Mouse (Mus musculus) neural tube, embryonic 15.5 days (tissue): ENCODE measurements around the gene Rdh12. TPM values are rescaled to one million over a fixed set of nuclear protein-coding genes. Genes with fewer than 3 reads are reported as not detected.

Experiments used
- ATAC-seq: fragments of 200-750 bp; cut with Nextera tagmentation; 2 replicates; pipeline ENCODE4 v1.8.0; 2017; ENCODE audit warnings: mild to moderate bottlenecking, moderate TSS enrichment, moderate library complexity; ENCODE audit not compliant: low FRiP score
- H3K27ac ChIP-seq: fragments of 300-500 bp; sonication (generic); replicated peaks from 2 replicates; pipeline ENCODE4 v1.5.1; 2015; ENCODE audit warnings: mild to moderate bottlenecking, inconsistent platforms
- H3K27me3 ChIP-seq: fragments of 300-500 bp; sonication (generic); replicated peaks from 2 replicates; pipeline ENCODE4 v1.6.1; 2015; ENCODE audit warnings: inconsistent platforms
- H3K36me3 ChIP-seq: fragments of 300-500 bp; sonication (generic); 2 replicates; pipeline ENCODE4 v1.6.1; 2015; ENCODE audit warnings: inconsistent platforms
- H3K4me1 ChIP-seq: fragments of 300-500 bp; sonication (generic); 2 replicates; pipeline ENCODE4 v1.6.1; 2015; ENCODE audit warnings: inconsistent platforms
- H3K4me2 ChIP-seq: fragments of 300-500 bp; sonication (generic); 2 replicates; pipeline ENCODE4 v1.6.1; 2015; ENCODE audit warnings: inconsistent platforms, mild to moderate bottlenecking, moderate library complexity
- H3K4me3 ChIP-seq: fragments of 300-500 bp; sonication (generic); replicated peaks from 2 replicates; pipeline ENCODE4 v1.5.1; 2015; ENCODE audit warnings: mild to moderate bottlenecking, inconsistent platforms
- H3K9ac ChIP-seq: fragments of 300-500 bp; sonication (generic); replicated peaks from 2 replicates; pipeline ENCODE4 v1.6.1; 2015; ENCODE audit warnings: mild to moderate bottlenecking, inconsistent platforms
- H3K9me3 ChIP-seq: fragments of 300-500 bp; sonication (generic); replicated peaks from 2 replicates; pipeline ENCODE4 v1.6.1; 2016; ENCODE audit warnings: inconsistent platforms
- WGBS: fragments of 180-500 bp; shearing (Covaris S2); methylation state at CpG from one replicate; pipeline ENCODE4 v1.1.7; 2015; ENCODE audit warnings: mixed read lengths; 5-methylcytosine and 5-hydroxymethylcytosine counted together
- polyA plus RNA-seq: library from polyadenylated mRNA; unstranded; fragments of >200 nt; fragmentation: Nextera tagmentation; extraction: Ambion mirVana; gene quantifications from 2 replicates; pipeline ENCODE4 v1.2.1, GENCODE M21; 2015

Rdh12 gene
- polyA plus RNA-seq, 1 experiment from 2014 or later = 0.74 TPM

GRCm38 (mm10) chr12:79192193-79192592 is 16.5 kb upstream of the Rdh12 start, which contains the start of gene Rdh11:
Rdh11 (minus strand) TSS chr12:79192293.
- no peak for ATAC-seq
- H3K4me3 ChIP-seq = peak within 1 kb of the TSS; percentile 58

GRCm38 (mm10) chr12:79193441-79193840 is 15.3 kb upstream of the Rdh12 start:
- Histone ChIP-seq H3K9ac (no peak overlapping the region), H3K36me3 (no peaks in the 10 kb centered on the region; the same call in 1 of the 2 replicates), H3K4me2 (no peak overlapping the region), H3K27me3 (no peaks in the 10 kb centered on the region), H3K27ac (no peak overlapping the region), H3K4me3 (no peak overlapping the region), H3K4me1 (peaks cover 24% of the 10 kb centered on the region), H3K9me3 (no peaks in the 10 kb centered on the region)
- WGBS = 5% methylated on average over 3 of the region's 3 CpGs
- ATAC-seq = no peak

More at GRCm38 (mm10) chr12:79192193-79192592, 16.5 kb upstream of the Rdh12 start, which contains the start of gene Rdh11:
- Histone ChIP-seq H3K27ac (peak within 1 kb of the TSS; percentile 77), H3K9ac (peak within 1 kb of the TSS; percentile 60), H3K9me3 (no peaks in the 10 kb centered on the region), H3K27me3 (no peaks in the 10 kb centered on the region), H3K36me3 (peaks cover 12% of the 10 kb centered on the region), H3K4me1 (peaks cover 24% of the 10 kb centered on the region), H3K4me2 (peak within 1 kb of the TSS; percentile 65)
- WGBS = 68% methylated on average over 6 of the region's 6 CpGs

GRCm38 (mm10) chr12:79197105-79197504 is 11.6 kb upstream of the Rdh12 start:
- Histone ChIP-seq H3K27me3 (no peaks in the 10 kb centered on the region), H3K27ac (no peak overlapping the region), H3K9ac (no peak overlapping the region), H3K4me1 (peaks cover under 1% of the 10 kb centered on the region; the same call in 1 of the 2 replicates), H3K9me3 (no peaks in the 10 kb centered on the region), H3K4me2 (no peak overlapping the region), H3K36me3 (no peaks in the 10 kb centered on the region), H3K4me3 (no peak overlapping the region)
- 89% methylated on average over 5 of the region's 5 CpGs for WGBS
- no peak for ATAC-seq

GRCm38 (mm10) chr12:79201882-79202281 is 6.8 kb upstream of the Rdh12 start:
- H3K4me3 ChIP-seq = no peak overlapping the region
- H3K9ac ChIP-seq = no peak overlapping the region
- H3K36me3 ChIP-seq = no peaks in the 10 kb centered on the region
- 71% methylated on average over 3 of the region's 3 CpGs for WGBS
- no peaks in the 10 kb centered on the region for H3K27me3 ChIP-seq
- ATAC-seq = no peak
- no peaks in the 10 kb centered on the region for H3K4me1 ChIP-seq
- no peak overlapping the region for H3K27ac ChIP-seq
- no peak overlapping the region for H3K4me2 ChIP-seq
- H3K9me3 ChIP-seq = no peaks in the 10 kb centered on the region

GRCm38 (mm10) chr12:79211447-79211846 is 2.7 kb downstream of the Rdh12 start:
- no peaks in the 10 kb centered on the region for H3K9me3 ChIP-seq
- no peak overlapping the region for H3K27ac ChIP-seq
- no peaks in the 10 kb centered on the region for H3K36me3 ChIP-seq
- ATAC-seq = no peak
- H3K4me2 ChIP-seq = no peak overlapping the region
- H3K4me1 ChIP-seq = peaks cover 7% of the 10 kb centered on the region; the same call in 1 of the 2 replicates
- H3K4me3 ChIP-seq = no peak overlapping the region
- H3K27me3 ChIP-seq = no peaks in the 10 kb centered on the region
- 89% methylated on average over 8 of the region's 8 CpGs for WGBS
- H3K9ac ChIP-seq = no peak overlapping the region

GRCm38 (mm10) chr12:79217511-79217910 is 8.8 kb downstream of the Rdh12 start:
- no peak for ATAC-seq
- Histone ChIP-seq H3K27ac (no peak overlapping the region), H3K9ac (no peak overlapping the region), H3K36me3 (no peaks in the 10 kb centered on the region), H3K27me3 (no peaks in the 10 kb centered on the region), H3K4me1 (no peaks in the 10 kb centered on the region), H3K4me3 (no peak overlapping the region), H3K4me2 (no peak overlapping the region), H3K9me3 (no peaks in the 10 kb centered on the region)
- WGBS = 39% methylated on average over 5 of the region's 5 CpGs

GRCm38 (mm10) chr12:79235485-79236080 is 26.9 kb downstream of the Rdh12 start:
- Histone ChIP-seq H3K27me3 (no peaks in the 10 kb centered on the region), H3K4me2 (no peak overlapping the region), H3K9me3 (no peaks in the 10 kb centered on the region), H3K4me3 (no peak overlapping the region), H3K9ac (no peak overlapping the region), H3K4me1 (no peaks in the 10 kb centered on the region), H3K36me3 (peaks cover 56% of the 10 kb centered on the region), H3K27ac (no peak overlapping the region)
- no peak for ATAC-seq
- WGBS = 63% methylated on average over 11 of the region's 11 CpGs

- H3K9me3 ChIP-seq = no peaks in the 10 kb centered on the region
- WGBS = 99% methylated on average over 2 of the region's 2 CpGs
- H3K9ac ChIP-seq = no peak overlapping the region
- no peak overlapping the region for H3K4me2 ChIP-seq
- H3K36me3 ChIP-seq = peaks cover 91% of the 10 kb centered on the region
- no peak overlapping the region for H3K27ac ChIP-seq
- no peak overlapping the region for H3K4me3 ChIP-seq
- no peaks in the 10 kb centered on the region for H3K4me1 ChIP-seq
- no peaks in the 10 kb centered on the region for H3K27me3 ChIP-seq
- no peak for ATAC-seq
Observed at GRCm38 (mm10) chr12:79241985-79242384, 33.3 kb downstream of the Rdh12 start.

- 96% methylated on average over 6 of the region's 6 CpGs for WGBS
- ATAC-seq = no peak
- no peak overlapping the region for H3K9ac ChIP-seq
- no peak overlapping the region for H3K27ac ChIP-seq
- H3K27me3 ChIP-seq = no peaks in the 10 kb centered on the region
- H3K4me3 ChIP-seq = no peak overlapping the region
- no peaks in the 10 kb centered on the region for H3K4me1 ChIP-seq
- H3K9me3 ChIP-seq = no peaks in the 10 kb centered on the region
- H3K4me2 ChIP-seq = no peak overlapping the region
- H3K36me3 ChIP-seq = peaks cover 90% of the 10 kb centered on the region
Observed at GRCm38 (mm10) chr12:79242921-79243320, 34.2 kb downstream of the Rdh12 start.

- no peak overlapping the region for H3K27ac ChIP-seq
- no peak overlapping the region for H3K9ac ChIP-seq
- H3K9me3 ChIP-seq = no peaks in the 10 kb centered on the region
- ATAC-seq = no peak
- peaks cover 91% of the 10 kb centered on the region for H3K36me3 ChIP-seq
- WGBS = 85% methylated on average over 3 of the region's 3 CpGs
- no peak overlapping the region for H3K4me2 ChIP-seq
- no peaks in the 10 kb centered on the region for H3K4me1 ChIP-seq
- no peaks in the 10 kb centered on the region for H3K27me3 ChIP-seq
- H3K4me3 ChIP-seq = no peak overlapping the region
Observed at GRCm38 (mm10) chr12:79248110-79248509, 39.4 kb downstream of the Rdh12 start.

- 95% methylated on average over 9 of the region's 9 CpGs for WGBS
- H3K4me3 ChIP-seq = no peak overlapping the region
- no peaks in the 10 kb centered on the region for H3K9me3 ChIP-seq
- H3K4me1 ChIP-seq = no peaks in the 10 kb centered on the region
- H3K27me3 ChIP-seq = no peaks in the 10 kb centered on the region
- no peak overlapping the region for H3K4me2 ChIP-seq
- peaks cover 79% of the 10 kb centered on the region for H3K36me3 ChIP-seq
- no peak overlapping the region for H3K9ac ChIP-seq
- H3K27ac ChIP-seq = no peak overlapping the region
- no peak for ATAC-seq
Observed at GRCm38 (mm10) chr12:79253294-79254053, 44.8 kb downstream of the Rdh12 start.

- Histone ChIP-seq H3K27me3 (no peaks in the 10 kb centered on the region), H3K4me1 (no peaks in the 10 kb centered on the region), H3K36me3 (peaks cover 70% of the 10 kb centered on the region), H3K4me2 (no peak overlapping the region), H3K4me3 (no peak overlapping the region), H3K9ac (no peak overlapping the region), H3K27ac (no peak overlapping the region), H3K9me3 (no peaks in the 10 kb centered on the region)
- WGBS = 91% methylated on average over 10 of the region's 10 CpGs
- no peak for ATAC-seq
Observed at GRCm38 (mm10) chr12:79254975-79255374, 46.3 kb downstream of the Rdh12 start.
